Mouse (Mus musculus) kidney, postnatal 25 days (tissue): ENCODE measurements around the gene Naa20.
A peak's percentile ranks its signal among the peaks of the same experiment; 100 is the strongest.

Experiments
- DNase-seq, 2 experiments: peaks; one replicate each; pipeline ENCODE4 v3.0.0; 2021; ENCODE audit warnings: mixed read lengths in 2 of 2

The Naa20 gene

DNA sequence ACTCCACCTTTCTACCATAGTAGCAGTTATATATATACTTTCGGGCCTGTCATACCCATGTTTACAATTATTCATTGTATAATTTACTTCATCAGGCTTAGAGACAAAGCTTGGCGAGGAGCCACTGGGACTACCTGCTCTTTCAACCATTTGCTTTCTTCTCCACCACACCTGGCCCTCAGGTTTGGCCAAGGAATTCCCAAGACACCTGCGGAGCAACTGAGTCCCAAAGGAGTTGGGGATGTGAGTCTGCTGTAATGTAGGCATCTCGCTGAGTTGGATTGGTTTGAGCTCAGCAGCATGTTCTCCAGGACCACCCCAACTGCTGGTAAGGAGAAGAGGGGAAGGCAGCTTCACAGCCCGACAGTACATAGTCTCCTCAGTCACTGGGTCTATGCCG, at the start of gene Naa20:
TSS of gene Naa20 (plus strand) at position 239 of the 400 bp plus-strand sequence.
- no peak for DNase-seq

DNA sequence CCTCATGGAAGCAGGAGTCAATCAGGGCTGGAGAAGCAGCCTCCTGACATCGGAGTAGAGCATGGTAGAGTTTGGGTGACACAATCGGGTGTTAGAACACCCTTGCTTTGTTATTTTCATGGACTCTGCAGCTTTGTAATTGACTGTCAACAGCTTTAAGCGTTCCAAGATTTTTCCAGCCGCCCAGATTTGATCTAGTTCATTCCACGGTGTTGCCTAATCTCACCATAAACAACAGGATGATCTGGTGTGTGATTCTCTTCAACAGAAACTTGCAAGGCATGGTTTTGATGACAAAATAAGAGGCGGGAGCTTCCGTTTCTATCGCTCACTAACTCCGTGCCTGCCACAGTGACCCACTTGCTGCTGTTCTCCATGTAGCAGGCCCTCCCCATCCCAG, 46.1 kb upstream of the Naa20 start:
- peak in 1 of 2 experiments; percentile 16 for DNase-seq

DNA sequence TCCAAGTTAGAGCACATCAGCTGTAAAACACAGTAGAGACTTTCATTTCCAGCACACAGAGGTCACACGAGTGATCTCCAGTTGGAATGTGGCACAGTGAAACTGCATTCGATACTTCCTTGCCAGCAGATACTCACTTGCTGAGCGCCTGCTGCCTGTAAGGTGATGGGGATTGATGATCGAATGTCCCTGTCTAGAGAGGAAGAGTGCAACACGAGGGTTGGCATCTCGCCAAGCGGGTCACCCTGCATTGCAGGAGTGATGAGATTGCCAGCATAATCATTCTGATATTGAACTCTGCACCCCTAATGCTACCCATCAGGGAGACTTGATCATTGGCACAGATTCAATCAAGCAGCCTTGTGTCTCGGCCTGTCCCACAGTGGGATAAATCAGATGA, 44.0 kb upstream of the Naa20 start:
- DNase-seq: peak; percentile 52 to 60

DNA sequence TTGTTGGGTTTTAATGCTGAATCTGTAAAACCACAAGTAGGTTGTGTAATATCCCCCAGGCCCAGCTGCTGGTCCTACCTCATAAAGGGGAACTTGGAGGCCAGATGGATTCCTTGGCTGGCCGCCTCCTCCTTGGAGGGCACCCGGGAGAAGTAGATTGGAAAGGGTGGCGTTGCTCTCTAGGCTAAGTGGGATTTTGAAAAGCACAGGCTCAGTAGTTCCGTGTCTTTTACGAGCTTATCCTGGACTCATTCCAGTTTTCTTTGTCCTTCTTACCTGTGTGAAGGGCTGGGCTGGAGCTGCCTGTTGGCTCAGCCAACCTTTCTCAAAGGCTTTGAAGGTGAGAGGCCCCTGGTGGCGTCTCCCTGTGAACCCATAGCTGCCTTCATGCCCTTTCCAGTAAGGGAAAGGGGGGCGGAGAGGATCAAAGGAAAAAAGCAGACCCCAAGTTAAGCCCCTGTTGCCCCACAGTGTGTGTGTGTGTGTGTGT, 42.4 kb upstream of the Naa20 start:
- peak; percentile 56 to 84 for DNase-seq

DNA sequence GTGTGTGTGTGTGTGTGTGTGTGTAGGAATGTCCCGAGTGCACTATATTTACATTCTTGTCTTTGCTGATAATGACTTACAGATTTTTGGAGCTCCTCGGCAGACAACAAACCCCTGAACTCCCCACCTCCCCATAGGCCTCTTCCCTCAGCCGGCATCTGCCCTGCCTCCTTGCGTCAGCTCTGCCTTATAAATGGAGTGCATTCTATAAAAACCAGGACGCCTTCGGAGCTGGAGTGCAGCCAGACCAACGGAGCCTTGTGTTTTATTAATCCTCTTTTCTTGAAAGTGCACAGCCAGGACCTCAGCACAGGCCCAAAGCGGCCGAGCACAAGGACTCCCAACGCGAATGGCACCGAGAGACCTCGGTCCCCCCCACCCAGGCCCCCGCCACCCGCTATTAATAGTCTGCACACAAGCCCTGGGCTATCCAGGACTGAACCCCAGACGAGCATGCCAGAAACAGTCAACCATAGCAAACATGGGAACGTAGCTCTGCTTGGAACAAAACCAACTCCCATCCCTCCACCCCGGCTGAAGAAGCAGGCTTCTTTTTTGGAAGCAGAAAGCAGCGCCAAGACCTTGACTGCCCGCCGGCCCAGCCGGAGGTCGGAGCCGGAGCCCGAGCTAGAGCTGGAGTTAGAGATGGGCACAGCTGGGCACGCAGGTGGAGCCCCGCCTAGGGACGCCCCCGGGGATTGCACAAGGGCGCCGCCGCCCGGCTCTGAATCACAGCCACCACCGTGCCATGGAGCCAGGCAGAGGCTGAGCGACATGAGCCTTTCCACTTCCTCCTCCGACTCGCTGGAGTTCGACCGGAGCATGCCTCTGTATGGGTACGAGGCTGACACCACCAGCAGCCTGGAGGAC, 41.7 kb upstream of the Naa20 start:
- DNase-seq: peak; percentile 88 to 93

DNA sequence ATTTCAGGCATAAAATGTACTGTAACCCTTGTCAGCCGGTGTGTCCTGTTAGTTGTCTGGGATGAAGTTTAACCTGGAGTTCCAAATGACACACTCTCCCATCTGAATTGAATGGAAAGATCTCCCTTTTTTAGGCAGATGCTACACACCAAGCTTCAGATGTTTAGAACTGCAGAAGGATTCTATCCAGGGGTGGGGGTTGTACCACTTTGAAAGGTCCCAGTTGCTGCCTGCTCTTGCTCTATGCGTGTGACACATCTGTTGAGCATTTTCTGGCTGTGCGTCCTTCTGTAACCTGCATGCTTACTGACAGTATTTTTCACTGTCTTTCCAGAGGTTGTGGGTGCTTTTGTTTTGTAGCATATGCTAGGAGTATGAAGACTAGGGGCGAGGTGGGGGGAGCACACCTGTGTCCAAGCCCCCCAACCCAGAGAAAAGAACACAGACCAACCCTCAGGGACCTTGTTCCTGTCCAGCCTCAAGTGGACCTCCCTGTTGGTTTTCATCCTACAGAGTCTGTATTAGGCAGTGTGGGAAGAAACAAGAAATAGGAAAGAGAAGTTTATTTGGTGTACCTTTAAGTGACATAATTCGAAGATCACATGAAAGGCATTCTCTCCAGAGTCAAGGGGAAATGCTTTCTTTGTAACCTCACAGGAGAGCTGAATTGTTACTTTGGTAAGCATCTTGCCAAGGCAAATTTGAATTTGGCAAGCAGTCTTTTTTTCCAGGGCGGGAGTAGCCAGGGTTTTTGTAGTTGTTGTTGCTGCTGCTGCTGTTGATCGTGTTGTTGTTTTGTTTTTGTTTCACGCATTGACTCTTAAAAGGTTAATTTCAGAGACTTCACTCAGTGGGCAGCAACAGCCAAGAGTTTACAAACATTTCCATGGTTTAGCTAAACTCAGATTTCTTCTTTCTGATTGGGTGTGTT, 40.4 kb upstream of the Naa20 start:
- peak in 1 of 2 experiments; percentile 38 for DNase-seq

DNA sequence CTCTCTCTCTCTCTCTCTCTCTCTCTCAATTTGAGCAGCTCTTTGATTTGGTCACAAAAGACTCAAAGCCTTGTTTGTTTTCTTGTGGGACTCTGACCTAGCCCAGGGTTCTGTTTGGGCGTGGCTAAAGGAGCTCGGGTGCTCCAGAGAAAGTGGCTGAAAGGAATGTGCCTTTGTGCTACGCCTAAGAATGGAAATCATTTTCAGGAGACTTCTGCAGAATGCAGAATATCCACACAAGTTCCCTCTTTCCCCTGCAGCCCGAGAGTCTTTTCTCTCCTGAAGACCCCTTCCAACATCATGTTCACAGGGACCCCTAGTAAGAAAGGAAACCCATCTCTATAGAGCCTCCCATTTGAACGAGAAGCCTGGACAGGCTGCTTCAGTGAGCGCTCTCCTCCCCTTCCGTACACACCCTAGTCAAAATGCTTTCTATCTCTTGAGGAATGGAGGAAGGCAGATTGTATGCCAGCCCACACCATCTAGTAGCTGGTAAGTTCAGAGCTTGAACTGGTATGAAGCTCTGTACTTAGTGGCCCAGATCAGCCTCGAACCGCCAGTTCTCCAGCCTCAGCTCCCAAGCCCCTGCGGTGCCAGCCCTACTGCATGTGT, 39.6 kb upstream of the Naa20 start:
- DNase-seq: peak; percentile 76 to 88

DNA sequence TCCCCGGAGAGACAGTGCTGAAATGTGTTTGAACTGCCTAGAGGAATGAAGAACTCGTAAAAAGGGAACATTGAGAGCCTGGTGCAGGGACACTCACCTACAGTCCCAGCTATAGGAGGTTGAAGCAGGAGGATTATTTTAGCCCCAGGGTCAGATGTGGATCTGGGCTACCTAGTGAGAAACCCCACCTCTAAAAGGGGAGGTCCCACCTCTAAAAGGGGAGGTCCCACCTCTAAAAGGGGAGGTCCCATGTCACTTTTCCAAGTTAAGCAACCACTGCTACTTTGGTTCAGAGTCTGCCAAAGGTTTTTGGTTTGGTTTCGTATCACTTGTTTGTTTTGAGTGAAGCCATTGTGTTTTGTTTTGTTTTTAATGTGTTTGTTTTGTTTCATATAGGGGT, 36.6 kb upstream of the Naa20 start:
- peak in 1 of 2 experiments; percentile 17 for DNase-seq

DNA sequence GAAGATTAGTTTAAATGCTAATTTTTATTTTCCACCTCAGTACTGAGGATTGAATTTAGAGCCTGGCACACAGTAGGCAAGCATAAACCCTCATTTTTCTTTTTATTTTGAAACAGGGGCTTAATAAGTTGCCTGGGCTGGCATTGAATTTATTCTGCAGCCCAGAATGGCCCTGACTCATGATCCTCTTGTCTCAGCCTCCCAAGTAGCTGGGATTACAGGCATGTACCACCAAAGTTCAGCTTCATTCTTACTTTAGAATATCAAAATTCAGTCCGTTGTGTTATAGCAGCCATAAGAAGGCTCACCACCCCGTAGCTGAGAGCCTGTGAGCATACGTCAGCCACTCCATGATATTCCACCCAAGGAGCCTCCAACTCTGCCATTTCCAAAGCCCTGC, 35.7 kb upstream of the Naa20 start:
- DNase-seq: no peak

DNA sequence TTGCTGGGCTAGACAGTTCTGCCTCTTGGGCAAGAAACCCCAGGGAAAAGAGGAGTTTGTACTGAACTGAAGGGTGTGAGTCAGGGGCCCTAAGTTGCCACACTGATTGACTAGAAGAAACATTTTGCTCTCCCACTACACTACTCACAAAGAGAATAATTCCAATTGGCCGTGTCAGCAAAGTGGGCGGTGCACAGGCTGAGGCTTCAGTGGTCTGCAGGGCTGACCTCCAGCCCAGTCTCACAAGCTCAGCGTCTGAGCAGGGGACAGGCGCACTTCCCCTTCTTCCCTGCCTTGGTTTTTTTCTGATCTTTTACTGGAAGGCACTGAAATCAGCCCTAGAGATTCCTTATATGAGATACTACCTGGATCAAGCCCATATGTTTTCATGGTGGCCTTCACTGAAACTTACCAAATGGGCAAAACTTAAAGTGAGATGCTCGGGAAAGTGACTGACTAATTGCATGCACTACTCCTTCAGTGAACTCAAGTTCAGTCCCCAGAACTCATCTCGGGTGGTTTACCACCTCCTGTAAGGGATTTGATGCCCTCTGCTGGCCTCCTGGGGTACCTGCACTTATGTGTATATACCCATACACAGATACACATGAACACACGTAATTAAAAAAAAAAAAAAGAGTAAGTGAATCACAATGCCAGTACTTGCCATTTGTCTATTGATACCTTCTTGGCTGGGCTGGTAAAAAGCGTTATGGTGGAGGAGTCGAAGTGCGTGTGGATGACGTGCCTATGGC, 35.0 kb upstream of the Naa20 start:
- DNase-seq: peak in 1 of 2 experiments; percentile 34

DNA sequence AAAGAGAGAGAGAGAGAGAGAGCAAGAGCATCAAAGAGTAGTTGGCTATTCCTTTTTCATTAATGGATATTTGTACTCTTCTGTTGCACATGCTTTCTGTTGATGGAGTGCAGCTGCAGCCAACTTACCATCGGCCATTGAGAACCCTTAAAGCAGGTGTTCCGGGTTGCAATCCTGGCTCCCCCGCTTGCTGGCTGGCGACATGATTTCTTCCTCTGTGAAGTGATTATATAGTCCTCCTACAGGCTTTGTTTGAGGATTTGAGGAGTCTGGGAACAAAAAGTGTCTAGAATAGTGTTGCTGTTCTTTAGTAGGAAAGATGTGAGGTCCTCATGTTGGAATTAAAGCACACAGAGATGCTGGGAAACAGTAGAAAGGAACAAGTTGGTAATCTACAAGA, 30.6 kb upstream of the Naa20 start:
- DNase-seq: no peak

DNA sequence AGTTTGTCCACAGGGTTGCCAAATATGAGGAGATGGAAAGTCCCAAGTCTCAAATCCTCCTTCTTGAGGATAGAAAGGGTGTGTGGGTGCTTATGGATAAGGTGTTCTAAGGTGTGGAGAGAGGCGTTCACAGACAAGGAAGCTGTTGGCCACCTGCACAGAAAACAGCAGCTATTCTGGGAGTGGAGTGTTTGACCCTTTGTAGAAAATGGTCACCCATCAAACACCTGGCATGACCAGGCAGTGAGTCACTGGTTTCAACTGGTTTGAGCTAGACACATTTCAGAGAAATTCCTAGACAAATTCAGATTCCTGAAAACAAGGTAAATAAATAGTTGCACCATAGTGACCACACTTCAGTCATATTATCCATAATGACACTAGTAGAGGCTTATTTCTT, 29.8 kb upstream of the Naa20 start:
- peak in 1 of 2 experiments; percentile 33 for DNase-seq

DNA sequence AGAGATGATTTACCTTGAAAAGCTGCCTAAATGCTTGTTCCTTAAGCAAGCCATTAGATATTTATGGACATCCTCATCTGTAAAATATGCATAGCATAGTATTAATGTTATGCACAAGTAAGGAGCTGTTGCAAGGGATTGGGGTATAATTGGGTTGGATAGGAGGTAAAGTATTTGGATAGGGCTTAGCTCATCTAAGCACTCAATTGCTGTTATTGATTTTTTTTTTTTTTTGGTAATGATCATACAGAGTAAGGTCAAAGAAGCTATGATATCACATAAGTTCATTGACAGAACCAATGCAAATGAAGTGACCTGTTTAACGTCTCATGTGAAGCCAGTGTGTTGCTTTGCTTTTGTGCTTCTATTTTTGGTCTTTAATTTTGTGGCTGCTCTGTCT, 27.9 kb upstream of the Naa20 start:
- DNase-seq: no peak

DNA sequence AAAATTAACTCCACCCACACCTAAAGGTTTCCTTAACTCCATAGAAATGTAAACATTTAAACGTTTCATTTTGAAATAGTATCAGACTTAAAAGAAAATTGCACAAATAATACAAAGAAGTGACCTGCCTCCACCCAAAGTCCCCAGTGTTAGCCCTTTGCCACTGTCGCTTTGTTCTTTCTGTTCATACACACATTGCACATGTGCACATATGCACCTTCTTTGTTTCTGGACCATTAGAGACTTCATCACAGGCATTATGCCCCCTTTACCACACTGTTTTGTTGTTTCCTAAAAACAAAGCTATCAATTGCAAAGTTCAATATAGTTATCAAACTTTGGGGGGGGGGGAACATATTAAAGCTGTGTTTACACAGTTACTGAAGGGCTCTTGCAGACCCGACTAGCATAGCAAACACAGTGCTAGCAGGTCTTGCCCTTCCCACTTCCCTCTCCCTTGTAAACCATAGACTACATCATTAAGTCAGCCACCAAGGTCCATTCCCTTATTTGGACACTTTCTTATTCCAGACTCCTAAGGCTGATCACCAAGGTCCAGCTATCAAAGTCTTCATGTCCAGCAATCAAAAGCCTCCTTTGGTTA, 26.9 kb upstream of the Naa20 start:
- no peak for DNase-seq

DNA sequence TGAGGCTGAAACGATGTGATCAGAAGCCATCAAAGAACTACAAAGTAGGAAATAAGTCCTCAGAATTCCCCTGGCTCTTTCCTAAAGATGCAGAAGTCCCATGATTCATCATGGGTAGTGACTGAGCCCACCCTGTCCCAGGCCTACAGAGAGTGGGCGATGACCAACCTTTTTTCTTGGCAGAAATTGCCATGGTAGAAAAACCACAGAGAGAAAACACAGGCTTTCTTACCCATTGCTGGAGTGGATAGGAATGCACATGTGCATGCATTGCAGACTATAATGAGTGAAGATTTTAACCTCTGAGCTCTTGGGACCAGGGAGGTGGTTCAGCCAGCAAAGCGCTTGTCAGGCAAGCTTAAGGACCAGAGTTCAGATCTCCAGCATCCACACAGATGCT, 24.7 kb upstream of the Naa20 start:
- DNase-seq: no peak

DNA sequence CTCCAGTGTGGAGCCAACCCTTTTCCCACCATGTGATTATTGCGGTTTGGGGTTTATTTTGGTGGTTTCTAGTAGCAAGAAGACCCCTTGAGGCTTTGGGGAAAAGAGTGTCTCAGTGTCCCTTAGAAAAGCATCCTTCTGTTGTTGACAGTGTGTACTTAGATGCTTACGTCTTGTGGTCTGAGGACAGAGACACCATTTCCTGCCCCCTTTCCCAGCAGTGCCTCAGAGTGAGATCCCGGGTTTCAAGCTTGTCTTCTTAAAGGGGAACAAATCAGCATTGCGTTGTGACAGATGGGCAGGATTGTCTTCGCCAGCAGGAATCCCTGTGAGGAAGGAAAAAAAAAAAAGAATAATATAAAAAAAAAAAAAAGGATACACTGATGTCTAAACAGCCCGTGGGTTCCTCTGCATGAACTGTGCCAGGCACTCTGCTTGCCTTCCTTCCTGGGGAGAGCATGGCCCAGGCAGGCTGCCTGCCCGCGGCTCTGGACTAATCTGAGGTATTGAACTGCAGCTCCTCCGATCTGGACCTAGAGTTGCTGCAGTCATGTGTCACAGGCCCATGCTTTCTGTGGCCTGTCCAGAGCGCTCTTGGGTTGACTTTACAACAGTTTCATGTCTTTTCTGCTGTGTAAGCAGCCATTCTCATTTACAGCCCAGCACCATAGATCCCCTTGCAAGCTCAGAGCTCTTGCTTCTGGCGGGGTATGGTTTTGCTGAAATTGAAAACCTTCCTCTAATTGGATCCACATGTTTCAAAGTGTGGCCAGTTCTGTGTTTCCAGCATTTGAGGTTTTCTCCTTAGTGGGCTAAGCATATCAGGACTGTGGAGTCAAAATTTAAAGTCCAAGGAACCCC, 20.8 kb upstream of the Naa20 start:
- peak in 1 of 2 experiments; percentile 64 for DNase-seq

DNA sequence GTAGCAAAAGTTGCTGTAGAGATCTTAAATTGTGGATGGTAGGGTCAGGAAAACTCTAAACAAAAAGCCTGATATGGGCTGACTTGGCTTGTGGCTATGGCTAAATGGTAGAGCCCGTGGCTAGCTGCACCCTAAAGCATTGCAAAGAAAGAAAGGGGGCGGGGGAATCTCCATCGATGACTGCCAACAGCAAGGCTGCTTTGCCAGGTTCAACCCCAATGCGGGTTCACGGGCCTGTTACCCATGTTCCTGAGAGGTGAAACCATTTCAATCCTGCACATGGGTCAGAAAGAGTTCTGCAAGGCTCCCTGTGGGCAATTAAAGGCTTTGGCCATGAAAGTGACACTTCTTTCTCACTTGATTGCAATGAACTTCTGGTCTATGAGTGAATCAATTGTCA, 20.0 kb upstream of the Naa20 start:
- no peak for DNase-seq

DNA sequence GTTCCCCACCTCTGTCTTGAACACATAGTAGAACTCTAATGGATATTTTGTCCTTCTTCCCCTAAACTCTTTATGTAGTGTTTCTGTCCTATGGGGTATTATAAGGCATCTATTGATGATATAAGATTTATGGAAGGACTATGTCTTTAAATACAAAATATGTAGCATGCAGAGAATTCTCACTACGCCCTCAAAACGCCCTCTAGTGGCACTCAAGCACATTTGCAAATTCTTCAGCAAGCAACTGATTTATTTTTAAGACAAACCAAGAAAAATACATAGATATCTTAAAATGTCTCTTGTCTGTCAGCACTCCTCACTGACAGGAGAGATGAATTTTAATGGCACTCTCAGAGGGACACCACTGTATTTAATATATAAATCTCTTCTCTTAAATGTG, 19.5 kb upstream of the Naa20 start:
- DNase-seq: no peak

DNA sequence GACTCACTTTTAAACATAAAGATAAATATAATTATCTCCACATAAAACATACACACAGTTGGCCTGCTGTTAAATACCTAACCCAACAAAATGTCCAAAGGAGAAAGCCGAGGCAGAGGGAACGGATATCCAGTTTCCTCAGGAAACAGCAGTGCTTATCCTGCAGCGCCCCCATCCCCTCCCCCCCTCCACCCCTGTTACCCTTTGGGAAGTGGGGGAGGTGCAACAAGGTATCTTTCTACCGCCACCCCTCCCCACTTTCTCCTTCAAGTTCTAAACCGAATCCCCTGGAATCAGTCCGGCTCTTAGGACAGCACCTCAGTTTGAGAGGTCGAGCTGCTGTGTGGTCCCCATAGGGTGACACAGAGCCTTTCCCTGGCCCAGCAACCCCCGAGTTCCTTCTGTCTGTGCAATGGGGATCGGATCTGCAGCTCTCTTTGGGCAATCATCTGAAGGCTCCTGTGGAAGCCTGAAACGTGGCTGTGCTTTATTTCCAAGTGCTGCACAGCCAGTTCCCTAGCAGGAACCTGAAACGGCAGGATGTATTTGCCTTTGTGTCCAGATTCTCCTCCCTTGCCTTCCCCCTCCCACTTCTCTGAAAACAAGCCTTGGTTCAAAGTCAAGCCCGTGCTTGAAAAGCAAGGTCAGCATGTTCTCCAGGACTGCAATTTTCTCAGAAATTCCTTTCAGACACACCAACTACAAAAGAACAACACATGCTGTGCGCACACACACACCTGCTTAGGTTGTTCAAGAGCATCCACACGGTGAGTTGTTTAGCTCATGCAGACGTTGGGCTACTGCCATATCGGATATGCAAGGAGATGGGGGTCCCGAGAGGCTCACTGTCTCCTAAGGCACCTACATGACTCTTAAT, 17.6 kb upstream of the Naa20 start:
- DNase-seq: peak; percentile 54 to 72
